12 mouse cellular contexts compared by ENCODE assay signal in the genomic region with DNA sequence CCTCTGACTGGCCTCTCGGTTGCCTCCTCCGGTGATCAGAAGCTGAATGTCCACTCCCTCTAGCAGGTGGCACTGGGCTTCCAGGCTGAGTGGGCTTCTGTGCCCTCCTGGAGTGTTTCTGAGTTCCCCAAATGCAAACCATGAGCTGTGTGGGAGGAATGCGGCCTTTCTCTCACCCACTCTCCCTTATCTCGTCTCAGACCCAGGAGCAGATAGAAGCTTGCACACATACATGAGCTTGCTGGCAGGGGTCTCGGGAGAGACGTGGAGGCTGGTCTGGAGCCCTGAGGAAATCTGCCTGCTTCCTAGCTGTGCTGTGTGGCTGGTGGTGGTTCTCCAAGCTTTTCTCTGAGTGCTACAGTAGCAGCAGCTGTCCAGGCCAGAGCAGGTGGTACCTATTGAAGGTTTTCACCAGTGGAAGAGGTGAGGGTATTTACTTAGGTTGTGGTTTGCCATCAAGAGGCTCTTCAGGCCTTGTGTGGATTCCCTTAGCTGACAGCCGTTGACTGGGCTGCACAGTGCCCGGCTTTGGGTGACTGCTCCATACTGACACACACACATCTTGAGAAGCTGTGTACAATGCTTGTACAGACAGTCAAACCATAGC. TPM values are rescaled to one million over a fixed set of nuclear protein-coding genes. Genes with fewer than 3 reads are reported as not detected.
DNase-seq lines count a peak whose midpoint lies in the region; ATAC-seq and TF ChIP-seq lines count a peak whose summit lies in the region.
"Had no signal": no experiment of that assay in that cellular context is flagged by ENCODE, and none has a peak within 500 bp of the region (broad histone marks: within the 10 kb centered on the region; RNA-seq: fewer than 3 reads in every experiment).

No protein-coding gene starts in this region.

- H3K27ac ChIP-seq in heart, embryonic 16.5 days (ENCODE audit: low read length), result 0 out of 2 replicates have a peak overlapping the region, but pooled peaks have one; percentile 4
- H3K27ac ChIP-seq in embryonic facial prominence, embryonic 14.5 days (replicated peaks; ENCODE audit: low read depth, low read length), result no peak overlapping the region
- H3K27ac ChIP-seq in liver, embryonic 15.5 days (replicated peaks), result peak overlapping the region; percentile 84
- no peak overlapping the region for H3K27ac ChIP-seq in layer of hippocampus, adult 2 months

- peak overlapping the region; percentile 21; the same call in 1 of the 2 replicates for H3K9ac ChIP-seq in heart, embryonic 16.5 days (ENCODE audit: low read length)
- peak overlapping the region; percentile 54; the same call in 1 of the 2 replicates for H3K9ac ChIP-seq in embryonic facial prominence, embryonic 14.5 days (ENCODE audit: low read depth, low read length)
- peak overlapping the region; percentile 75 for H3K9ac ChIP-seq in liver, embryonic 15.5 days

- no peak for TF ChIP-seq CTCF in E14TG2a.4 (conservative IDR thresholded peaks at IDR 0.05; ENCODE audit: low read length)
- no peak for TF ChIP-seq CTCF in layer of hippocampus, adult 2 months (conservative IDR thresholded peaks at IDR 0.05)

- H3K27me3 ChIP-seq in heart, embryonic 16.5 days (ENCODE audit: control insufficient read depth, insufficient read depth, low read length), result peaks cover 16% of the 10 kb centered on the region
- peaks cover 46% of the 10 kb centered on the region for H3K27me3 ChIP-seq in E14TG2a.4 (ENCODE audit: insufficient read depth, low read length)
- peaks cover 28% of the 10 kb centered on the region for H3K27me3 ChIP-seq in embryonic facial prominence, embryonic 14.5 days (replicated peaks; ENCODE audit: control insufficient read depth, insufficient read depth, low read length)
- peaks cover 33% of the 10 kb centered on the region for H3K27me3 ChIP-seq in liver, embryonic 15.5 days

- H3K4me1 ChIP-seq in heart, embryonic 16.5 days (ENCODE audit: control insufficient read depth, insufficient read depth, low read length), result peaks cover 37% of the 10 kb centered on the region
- H3K4me1 ChIP-seq in E14TG2a.4 (replicated peaks; ENCODE audit: low read depth, low read length), result peaks cover 43% of the 10 kb centered on the region
- peaks cover 6% of the 10 kb centered on the region for H3K4me1 ChIP-seq in embryonic facial prominence, embryonic 14.5 days (ENCODE audit: control insufficient read depth, insufficient read depth, low read length)
- peaks cover 68% of the 10 kb centered on the region for H3K4me1 ChIP-seq in liver, embryonic 15.5 days (replicated peaks)

- DNase-seq in heart, adult 18-20 months, result no peak
- no peak for DNase-seq in embryonic facial prominence, embryonic 14.5 days (ENCODE audit: low spot score)
- DNase-seq in layer of hippocampus, adult 2 months (ENCODE audit: low spot score in 2 of 2), result no peak
- DNase-seq in right cerebral cortex, postnatal 14 days, result no peak
- DNase-seq: cerebellum, adult 2 months; thymus, adult 2 months had no signal

- H3K9me3 ChIP-seq in heart, embryonic 16.5 days (replicated peaks; ENCODE audit: control insufficient read depth, low read length), result no peaks in the 10 kb centered on the region
- no peaks in the 10 kb centered on the region for H3K9me3 ChIP-seq in E14TG2a.4 (ENCODE audit: low read length)
- H3K9me3 ChIP-seq in embryonic facial prominence, embryonic 14.5 days (ENCODE audit: control insufficient read depth, low read length), result no peaks in the 10 kb centered on the region
- H3K9me3 ChIP-seq in liver, embryonic 15.5 days (replicated peaks), result no peaks in the 10 kb centered on the region

- no peak for ATAC-seq in heart, embryonic 16.5 days (replicated peaks; ENCODE audit: extremely low read depth, insufficient read depth, low FRiP score)
- ATAC-seq in embryonic facial prominence, embryonic 14.5 days (ENCODE audit: low read depth), result no peak
- ATAC-seq in liver, embryonic 15.5 days (ENCODE audit: insufficient read depth), result no peak
- ATAC-seq in frontal cortex, adult (ENCODE audit: low TSS enrichment), result no peak
- ATAC-seq: forebrain, embryonic 14.5 days had no signal

- H3K36me3 ChIP-seq in heart, embryonic 16.5 days (ENCODE audit: control insufficient read depth, insufficient read depth), result no peaks in the 10 kb centered on the region
- H3K36me3 ChIP-seq in E14TG2a.4 (ENCODE audit: insufficient read depth, low read length), result 0 out of 2 replicates have a peak, but pooled peaks cover 5% of the 10 kb centered on the region
- H3K36me3 ChIP-seq in embryonic facial prominence, embryonic 14.5 days (ENCODE audit: control insufficient read depth, insufficient read depth, low read length), result no peaks in the 10 kb centered on the region
- H3K36me3 ChIP-seq in liver, embryonic 15.5 days (replicated peaks), result 0 out of 2 replicates have a peak, but pooled peaks cover 6% of the 10 kb centered on the region

- peak overlapping the region; percentile 57; the same call in 1 of the 2 replicates for H3K4me3 ChIP-seq in heart, embryonic 16.5 days (ENCODE audit: low read length)
- peak overlapping the region; percentile 80 for H3K4me3 ChIP-seq in E14TG2a.4 (replicated peaks; ENCODE audit: low read length)
- peak overlapping the region; percentile 48 for H3K4me3 ChIP-seq in embryonic facial prominence, embryonic 14.5 days (ENCODE audit: low read depth, low read length)
- H3K4me3 ChIP-seq in liver, embryonic 15.5 days (replicated peaks), result peak overlapping the region; percentile 69
- H3K4me3 ChIP-seq in layer of hippocampus, adult 2 months, result no peak overlapping the region

- 45% methylated on average over 8 of the region's 8 CpGs for WGBS in heart, embryonic 16.5 days
- 69% methylated on average over 8 of the region's 8 CpGs for WGBS in embryonic facial prominence, embryonic 14.5 days
- WGBS in liver, embryonic 15.5 days (ENCODE audit: insufficient replicate concordance), result 29% methylated on average over 8 of the region's 8 CpGs

- peak overlapping the region; percentile 82; the same call in 1 of the 2 replicates for H3K4me2 ChIP-seq in heart, embryonic 16.5 days (ENCODE audit: low read depth, low read length)
- peak overlapping the region; percentile 74 for H3K4me2 ChIP-seq in embryonic facial prominence, embryonic 14.5 days (ENCODE audit: low read depth, low read length)
- H3K4me2 ChIP-seq in liver, embryonic 15.5 days, result peak overlapping the region; percentile 94

RNA-seq across cellular contexts. Expression of gene Fam83g, which starts 1.3 kb away (rescaled TPM):
- 0.97 and 1.5 TPM in 2 replicates for polyA plus RNA-seq in heart, embryonic 16.5 days (2015; fragmentation: Nextera tagmentation; extraction: Ambion mirVana)
- total RNA-seq in heart, adult 18-20 months (2021), result under 1 TPM; 0.25 to 0.33 TPM
- polyA plus RNA-seq in embryonic facial prominence, embryonic 14.5 days (2014; fragmentation: Nextera tagmentation; extraction: Ambion mirVana), result 2.2 and 3.7 TPM in 2 replicates
- 6.6 and 9.0 TPM in 2 replicates for polyA plus RNA-seq in liver, embryonic 15.5 days (2015; fragmentation: Nextera tagmentation; extraction: Ambion mirVana)
- total RNA-seq in layer of hippocampus, adult 2 months (2021), result not detected

RNA-seq across cellular contexts. Expression of gene Grap, which starts 32.2 kb away (rescaled TPM):
- 13.9 and 15.7 TPM in 2 replicates for polyA plus RNA-seq in heart, embryonic 16.5 days (2015; fragmentation: Nextera tagmentation; extraction: Ambion mirVana)
- 10 to 100 TPM; 12.1 to 13.5 TPM for total RNA-seq in heart, adult 18-20 months (2021)
- polyA plus RNA-seq in embryonic facial prominence, embryonic 14.5 days (2014; fragmentation: Nextera tagmentation; extraction: Ambion mirVana), result 8.2 and 8.6 TPM in 2 replicates
- polyA plus RNA-seq in liver, embryonic 15.5 days (2015; fragmentation: Nextera tagmentation; extraction: Ambion mirVana), result 4.3 and 5.6 TPM in 2 replicates
- 1 to 10 TPM; 4.1 to 4.4 TPM for total RNA-seq in layer of hippocampus, adult 2 months (2021)

RNA-seq across cellular contexts. Expression of gene Slc5a10, which starts 35.4 kb away (rescaled TPM):
- 0.11 TPM in 1 of 2 replicates, not detected in the other for polyA plus RNA-seq in heart, embryonic 16.5 days (2015; fragmentation: Nextera tagmentation; extraction: Ambion mirVana)
- not detected for total RNA-seq in heart, adult 18-20 months (2021)
- 0.13 TPM in 1 of 2 replicates, not detected in the other for polyA plus RNA-seq in embryonic facial prominence, embryonic 14.5 days (2014; fragmentation: Nextera tagmentation; extraction: Ambion mirVana)
- polyA plus RNA-seq in liver, embryonic 15.5 days (2015; fragmentation: Nextera tagmentation; extraction: Ambion mirVana), result not detected in 2 replicates
- under 1 TPM; 0.31 to 0.47 TPM for total RNA-seq in layer of hippocampus, adult 2 months (2021)
- total RNA-seq: adrenal gland, adult 18-20 months had no signal
- polyA plus RNA-seq: forebrain, embryonic 14.5 days had no signal

Comparison
In these comparisons a context has a peak if more than half of its experiments do, and no peak if none do; other contexts are left out.
1. H3K27ac ChIP-seq: peak in heart, embryonic 16.5 days (single experiment) and liver, embryonic 15.5 days (single experiment); none in embryonic facial prominence, embryonic 14.5 days (single experiment) and layer of hippocampus, adult 2 months (single experiment).
2. H3K9ac ChIP-seq: peak in every context shown above with its lines; median percentile 75 in liver, embryonic 15.5 days; 54 in embryonic facial prominence, embryonic 14.5 days; 21 in heart, embryonic 16.5 days.
3. Peak in every context shown above with its lines, with median percentiles within 50 percentile points of each other: H3K4me2 ChIP-seq.